22 mouse cellular contexts compared by ENCODE assay signal in genomic region chr9:65273873-65274272, GRCm38 (mm10). TPM values are rescaled to one million over a fixed set of nuclear protein-coding genes. Genes with fewer than 3 reads are reported as not detected.
DNase-seq lines count a peak whose midpoint lies in the region; ATAC-seq and TF ChIP-seq lines count a peak whose summit lies in the region.
"Had no signal": no experiment of that assay in that cellular context is flagged by ENCODE, and none has a peak within 500 bp of the region (broad histone marks: within the 10 kb centered on the region; RNA-seq: fewer than 3 reads in every experiment).

No protein-coding gene starts in this region.

- ATAC-seq in midbrain, embryonic 11.5 days (ENCODE audit: low FRiP score): no peak
- ATAC-seq in midbrain, postnatal 0 days (ENCODE audit: low FRiP score): no peak
- ATAC-seq in hindbrain, embryonic 16.5 days: no peak
- ATAC-seq: forebrain, embryonic 14.5 days; forebrain, embryonic 16.5 days had no signal

- H3K9ac ChIP-seq in midbrain, embryonic 11.5 days (ENCODE audit: low read length): no peak overlapping the region
- no peak overlapping the region for H3K9ac ChIP-seq in midbrain, postnatal 0 days (replicated peaks; ENCODE audit: low read length, poor library complexity, severe bottlenecking)
- H3K9ac ChIP-seq in ES-E14 (ENCODE audit: insufficient read depth, low read depth, low read length, poor library complexity, severe bottlenecking): peak overlapping the region; percentile 26; the same call in 1 of the 2 replicates
- H3K9ac ChIP-seq in hindbrain, embryonic 16.5 days (ENCODE audit: low read depth, low read length): no peak overlapping the region
- H3K9ac ChIP-seq: embryonic facial prominence, embryonic 13.5 days; embryonic facial prominence, embryonic 15.5 days; forebrain, embryonic 12.5 days had no signal

- H3K4me1 ChIP-seq in midbrain, embryonic 11.5 days (ENCODE audit: control insufficient read depth, insufficient read depth, low read length): no peaks in the 10 kb centered on the region
- H3K4me1 ChIP-seq in midbrain, postnatal 0 days (ENCODE audit: insufficient read depth, low read length): no peaks in the 10 kb centered on the region
- peaks cover 0 to 4% of the 10 kb centered on the region in 2 experiments; a peak in 2 of 4 replicates for H3K4me1 ChIP-seq in ES-E14 (ENCODE audit: control insufficient read depth in 2 of 2, insufficient read depth in 2 of 2, low read length in 2 of 2, poor library complexity in 1 of 2)
- no peaks in the 10 kb centered on the region for H3K4me1 ChIP-seq in hindbrain, embryonic 16.5 days (ENCODE audit: control insufficient read depth, insufficient read depth, low read depth, low read length)
- H3K4me1 ChIP-seq: embryonic facial prominence, embryonic 13.5 days; embryonic facial prominence, embryonic 15.5 days had no signal

- in situ Hi-C loops in ES-E14 (cut with MboI; ENCODE audit: low sequenced_read_pairs in 2 of 2, unreplicated experiment in 2 of 2): no loop called here

- DNase-seq in midbrain, embryonic 11.5 days (ENCODE audit: low spot score, missing footprints): peak; percentile 37
- no peak for DNase-seq in midbrain, postnatal 0 days (ENCODE audit: low spot score)
- DNase-seq in ES-E14 (ENCODE audit: low read depth, low spot score): no peak
- peak; percentile 67 for DNase-seq in ZHBTc4 (ENCODE audit: low read depth, low spot score)
- no peak for DNase-seq in spleen, postnatal 4 days (ENCODE audit: low spot score in 2 of 2)
- DNase-seq: adrenal gland, adult 2 months; adrenal gland, postnatal 10 days; adrenal gland, postnatal 25 days; cerebellum, adult 11 months; cerebellum, adult 8-10 months; cerebellum, postnatal 14 days; cerebellum, postnatal 36 days; embryo, embryonic 11 days had no signal

- no peak overlapping the region for H3K4me3 ChIP-seq in midbrain, embryonic 11.5 days (ENCODE audit: low read depth, low read length)
- H3K4me3 ChIP-seq in midbrain, postnatal 0 days (ENCODE audit: low read depth, low read length): no peak overlapping the region
- no peak overlapping the region for H3K4me3 ChIP-seq in ES-E14 (ENCODE audit: insufficient read depth in 1 of 2, low read depth in 1 of 2, low read length in 2 of 2, poor library complexity in 1 of 2, severe bottlenecking in 1 of 2)
- H3K4me3 ChIP-seq in hindbrain, embryonic 16.5 days (ENCODE audit: low read length): no peak overlapping the region
- H3K4me3 ChIP-seq: embryonic facial prominence, embryonic 13.5 days; embryonic facial prominence, embryonic 15.5 days; erythroblast, embryonic 14.5 days; forebrain, embryonic 10.5 days; forebrain, embryonic 12.5 days had no signal

- no peaks in the 10 kb centered on the region for H3K9me3 ChIP-seq in midbrain, embryonic 11.5 days (ENCODE audit: control insufficient read depth, low read length)
- no peaks in the 10 kb centered on the region for H3K9me3 ChIP-seq in midbrain, postnatal 0 days (ENCODE audit: low read length)
- H3K9me3 ChIP-seq in ES-E14 (ENCODE audit: control insufficient read depth, insufficient read depth, low read depth, low read length): no peaks in the 10 kb centered on the region
- H3K9me3 ChIP-seq in hindbrain, embryonic 16.5 days (ENCODE audit: control insufficient read depth, low read length): no peaks in the 10 kb centered on the region
- H3K9me3 ChIP-seq: embryonic facial prominence, embryonic 13.5 days; embryonic facial prominence, embryonic 15.5 days; forebrain, embryonic 10.5 days; forebrain, embryonic 12.5 days had no signal

- no peak overlapping the region for H3K27ac ChIP-seq in midbrain, embryonic 11.5 days (ENCODE audit: low read depth, low read length)
- H3K27ac ChIP-seq in midbrain, postnatal 0 days (ENCODE audit: low read depth, low read length): no peak overlapping the region
- H3K27ac ChIP-seq in ES-E14 (ENCODE audit: insufficient read depth, low read depth, low read length, poor library complexity, severe bottlenecking): no peak overlapping the region
- no peak overlapping the region for H3K27ac ChIP-seq in hindbrain, embryonic 16.5 days (ENCODE audit: low read depth, low read length)
- H3K27ac ChIP-seq: embryonic facial prominence, embryonic 13.5 days; embryonic facial prominence, embryonic 15.5 days; forebrain, embryonic 10.5 days; forebrain, embryonic 12.5 days had no signal

- no peaks in the 10 kb centered on the region for H3K27me3 ChIP-seq in midbrain, embryonic 11.5 days (ENCODE audit: control insufficient read depth, insufficient read depth, low read length)
- no peaks in the 10 kb centered on the region for H3K27me3 ChIP-seq in midbrain, postnatal 0 days (ENCODE audit: insufficient read depth, low read length)
- no peaks in the 10 kb centered on the region for H3K27me3 ChIP-seq in hindbrain, embryonic 16.5 days (replicated peaks; ENCODE audit: control insufficient read depth, insufficient read depth, low read length)
- H3K27me3 ChIP-seq: embryonic facial prominence, embryonic 13.5 days; embryonic facial prominence, embryonic 15.5 days had no signal

- 88% methylated on average over 4 of the region's 4 CpGs for WGBS in midbrain, embryonic 11.5 days
- 78% methylated on average over 4 of the region's 4 CpGs for WGBS in midbrain, postnatal 0 days
- WGBS in hindbrain, embryonic 16.5 days: 86% methylated on average over 4 of the region's 4 CpGs

- no peak for TF ChIP-seq CTCF in midbrain, postnatal 0 days (IDR thresholded peaks at IDR 0.05)

- no peaks in the 10 kb centered on the region for H3K36me3 ChIP-seq in midbrain, embryonic 11.5 days (ENCODE audit: control insufficient read depth, insufficient read depth, low read length)
- no peaks in the 10 kb centered on the region for H3K36me3 ChIP-seq in midbrain, postnatal 0 days (ENCODE audit: insufficient read depth, low read length)
- no peaks in the 10 kb centered on the region for H3K36me3 ChIP-seq in ES-E14 (ENCODE audit: control insufficient read depth, insufficient read depth, low read length, poor library complexity, severe bottlenecking)
- no peaks in the 10 kb centered on the region for H3K36me3 ChIP-seq in hindbrain, embryonic 16.5 days (ENCODE audit: control insufficient read depth, insufficient read depth, low read length)
- H3K36me3 ChIP-seq: embryonic facial prominence, embryonic 13.5 days; embryonic facial prominence, embryonic 15.5 days; forebrain, embryonic 10.5 days; forebrain, embryonic 12.5 days had no signal

- H3K4me2 ChIP-seq in midbrain, embryonic 11.5 days: no peak overlapping the region
- H3K4me2 ChIP-seq in midbrain, postnatal 0 days (ENCODE audit: low read depth, low read length, poor library complexity, severe bottlenecking): no peak overlapping the region
- H3K4me2 ChIP-seq in hindbrain, embryonic 16.5 days (ENCODE audit: low read length): no peak overlapping the region
- H3K4me2 ChIP-seq: embryonic facial prominence, embryonic 13.5 days; embryonic facial prominence, embryonic 15.5 days; forebrain, embryonic 12.5 days had no signal

TF ChIP-seq in ES-E14, 5 proteins besides CTCF, POLR2A, EP300 and RAD21:
- TF ChIP-seq ZNF384 (IDR thresholded peaks at IDR 0.05; ENCODE audit: low read depth, low read length) (no peak), CHD2 (IDR thresholded peaks at IDR 0.05; ENCODE audit: low read depth, low read length) (no peak), HCFC1 (IDR thresholded peaks at IDR 0.05; ENCODE audit: borderline replicate concordance, insufficient read depth, low read length) (no peak), MAFK (IDR thresholded peaks at IDR 0.05; ENCODE audit: insufficient read depth, low read depth, low read length) (no peak), ZC3H11A (IDR thresholded peaks at IDR 0.05; ENCODE audit: borderline replicate concordance, low read depth, low read length) (no peak)

RNA-seq across cellular contexts. Expression of gene Cilp, which starts 8.9 kb away (rescaled TPM):
- 0.12 and 0.16 TPM in 2 replicates for polyA plus RNA-seq in midbrain, embryonic 11.5 days (2014; fragmentation: Nextera tagmentation; extraction: Ambion mirVana)
- total RNA-seq in midbrain, postnatal 0 days (2014; rRNA removed): 0.09 and 0.60 TPM in 2 replicates
- 0.15 TPM in 2 replicates for polyA plus RNA-seq in midbrain, postnatal 0 days (2015; fragmentation: Nextera tagmentation; extraction: Ambion mirVana)
- total RNA-seq in ES-E14 (2012; rRNA removed): 0.09 and 0.11 TPM in 2 replicates
- 0.38 and 0.91 TPM in 2 replicates for polyA plus RNA-seq in hindbrain, embryonic 16.5 days (2015; fragmentation: Nextera tagmentation; extraction: Ambion mirVana)
- total RNA-seq: MEL had no signal
- polyA plus RNA-seq: erythroblast, embryonic 14.5 days; forebrain, embryonic 10.5 days had no signal

RNA-seq across cellular contexts. Expression of gene Clpx, which starts 20.2 kb away (rescaled TPM):
- 45.8 and 54.3 TPM in 2 replicates for polyA plus RNA-seq in midbrain, embryonic 11.5 days (2014; fragmentation: Nextera tagmentation; extraction: Ambion mirVana)
- total RNA-seq in midbrain, postnatal 0 days (2014; rRNA removed): 20.6 and 30.4 TPM in 2 replicates
- 36.3 and 40.1 TPM in 2 replicates for polyA plus RNA-seq in midbrain, postnatal 0 days (2015; fragmentation: Nextera tagmentation; extraction: Ambion mirVana)
- 17.3 and 24.1 TPM in 2 replicates for total RNA-seq in ES-E14 (2012; rRNA removed)
- 37.2 and 41.6 TPM in 2 replicates for polyA plus RNA-seq in hindbrain, embryonic 16.5 days (2015; fragmentation: Nextera tagmentation; extraction: Ambion mirVana)

Comparison
In these comparisons a context has a peak if more than half of its experiments do, and no peak if none do; other contexts are left out.
1. DNase-seq: peak in midbrain, embryonic 11.5 days (single experiment) and ZHBTc4 (single experiment); none in midbrain, postnatal 0 days (single experiment), ES-E14 (single experiment) and spleen, postnatal 4 days (0 of 2).